Mouse (Mus musculus) liver, embryonic 14.5 days (tissue): ENCODE data around the gene Klra2. TPM values are rescaled to one million over a fixed set of nuclear protein-coding genes. Genes with fewer than 3 reads are reported as not detected.

ENCODE experiments used
- ATAC-seq: fragments of 200-750 bp; cut with Nextera tagmentation; 2 replicates; pipeline ENCODE4 v1.8.0; 2017; ENCODE audit warnings: moderate number of reproducible peaks, mild to moderate bottlenecking, moderate library complexity; ENCODE audit not compliant: insufficient read depth
- DNase-seq, 3 experiments: peaks; one replicate each; pipeline ENCODE4 v3.0.0-alpha.2; 2012 to 2013; ENCODE audit warnings: low read depth in 3 of 3, low spot score in 3 of 3
- H3K27ac ChIP-seq: fragments of 300-500 bp; sonication (generic); 2 replicates; pipeline ENCODE4 v1.5.1; 2014; ENCODE audit warnings: moderate library complexity, mild to moderate bottlenecking, control low read depth, inconsistent platforms
- H3K27me3 ChIP-seq: fragments of 300-500 bp; sonication (generic); 2 replicates; pipeline ENCODE4 v1.6.1; 2014; ENCODE audit warnings: mild to moderate bottlenecking, low read length, moderate library complexity; ENCODE audit not compliant: control insufficient read depth, insufficient read depth
- H3K36me3 ChIP-seq: fragments of 300-500 bp; sonication (generic); replicated peaks from 2 replicates; pipeline ENCODE4 v1.6.1; 2014; ENCODE audit warnings: low read depth; ENCODE audit not compliant: control insufficient read depth, insufficient read depth
- H3K4me1 ChIP-seq, 2 experiments: fragments of 200-500 bp in 1 of 2; fragments of 300-500 bp in 1 of 2; sonication (generic) in 1 of 2; replicated peaks; 2 replicates each; pipeline ENCODE4 v1.6.1; 2012 to 2014; ENCODE audit warnings: antibody characterized with exemption in 1 of 2, inconsistent platforms in 1 of 2, low read length in 1 of 2; ENCODE audit not compliant: control insufficient read depth in 2 of 2, insufficient read depth in 2 of 2
- H3K4me2 ChIP-seq: fragments of 300-500 bp; sonication (generic); 2 replicates; pipeline ENCODE4 v1.6.1; 2014; ENCODE audit warnings: low read depth, mild to moderate bottlenecking, control low read depth, moderate library complexity
- H3K4me3 ChIP-seq, 2 experiments: fragments of 200-500 bp in 1 of 2; fragments of 300-500 bp in 1 of 2; sonication (generic) in 1 of 2; 2 replicates each; pipeline ENCODE4 v1.5.1; 2012 to 2014; ENCODE audit warnings: low read depth in 2 of 2, low read length in 2 of 2, mild to moderate bottlenecking in 2 of 2, control low read depth in 1 of 2, inconsistent platforms in 1 of 2, moderate library complexity in 1 of 2; ENCODE audit not compliant: insufficient read depth in 1 of 2
- H3K9ac ChIP-seq: fragments of 300-500 bp; sonication (generic); replicated peaks from 2 replicates; pipeline ENCODE4 v1.6.1; 2014; ENCODE audit warnings: mild to moderate bottlenecking, control low read depth, moderate library complexity
- H3K9me3 ChIP-seq: fragments of 300-500 bp; sonication (generic); 2 replicates; pipeline ENCODE4 v1.6.1; 2016; ENCODE audit warnings: low read length, mixed read lengths; ENCODE audit not compliant: control insufficient read depth
- CTCF ChIP-seq: IDR thresholded peaks from 2 replicates; pipeline ENCODE4 v1.5.1; 2016; ENCODE audit warnings: antibody characterized with exemption, low read depth, control low read depth
- EP300 ChIP-seq: IDR thresholded peaks from 2 replicates; pipeline ENCODE4 v1.6.1; 2016; ENCODE audit warnings: antibody characterized with exemption, low read depth
- WGBS: fragments of 180-500 bp; shearing (Covaris S2); extraction: QIAGEN DNeasy Blood & Tissue Kit; methylation state at CpG from one replicate; pipeline ENCODE4 v1.1.7; 2014; ENCODE audit not compliant: insufficient replicate concordance; 5-methylcytosine and 5-hydroxymethylcytosine counted together
- polyA plus RNA-seq, 2 experiments: library from polyadenylated mRNA; depleted of rRNA in 1 of 2; stranded (reverse) in 1 of 2; unstranded in 1 of 2; fragments of >200 nt; fragmentation: Nextera tagmentation in 1 of 2; extraction: Ambion mirVana in 1 of 2; gene quantifications; 2 replicates each; pipeline versions ENCODE4 v1.2.1 to v1.2.3; 2012 to 2014

Klra2 gene
- 0.14 and 0.35 TPM in 2 replicates for polyA plus RNA-seq (2012; rRNA removed)
- polyA plus RNA-seq (2014; fragmentation: Nextera tagmentation; extraction: Ambion mirVana) = 0.16 and 0.52 TPM in 2 replicates

DNA sequence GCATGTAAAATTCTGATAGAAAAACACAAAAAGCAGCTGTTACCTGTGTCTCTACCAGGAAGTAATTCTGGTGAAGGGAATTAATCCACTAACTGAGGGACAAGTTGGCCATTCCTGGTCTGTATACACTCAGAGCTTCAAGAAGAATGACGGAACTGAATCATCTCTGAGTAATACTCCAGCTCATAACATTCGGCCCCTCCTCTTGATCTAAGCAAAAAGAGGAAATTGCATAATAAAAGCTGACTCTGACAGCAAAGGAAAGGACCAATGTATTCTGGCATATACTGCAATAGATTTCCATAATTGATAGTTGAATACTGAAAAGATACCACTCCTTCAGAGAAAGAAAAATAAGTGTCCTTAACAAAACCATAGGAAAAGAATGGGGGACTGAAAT, at the start of gene Klra2:
Klra2 (minus strand) TSS at position 157 of the 400 bp plus-strand sequence.
- no peaks in the 10 kb centered on the region for H3K36me3 ChIP-seq
- 42% methylated on average over 2 of the region's 2 CpGs for WGBS
- no peaks in the 10 kb centered on the region for H3K4me1 ChIP-seq
- H3K4me2 ChIP-seq = no peak within 1 kb of the TSS
- no peaks in the 10 kb centered on the region for H3K27me3 ChIP-seq
- TF ChIP-seq EP300 (no peak), CTCF (no peak)
- H3K27ac ChIP-seq = no peak within 1 kb of the TSS
- H3K4me3 ChIP-seq = no peak within 1 kb of the TSS
- ATAC-seq (no peak), DNase-seq (peak in 1 of 3 experiments; percentile 13)
- H3K9me3 ChIP-seq = no peaks in the 10 kb centered on the region
- H3K9ac ChIP-seq = no peak within 1 kb of the TSS

DNA sequence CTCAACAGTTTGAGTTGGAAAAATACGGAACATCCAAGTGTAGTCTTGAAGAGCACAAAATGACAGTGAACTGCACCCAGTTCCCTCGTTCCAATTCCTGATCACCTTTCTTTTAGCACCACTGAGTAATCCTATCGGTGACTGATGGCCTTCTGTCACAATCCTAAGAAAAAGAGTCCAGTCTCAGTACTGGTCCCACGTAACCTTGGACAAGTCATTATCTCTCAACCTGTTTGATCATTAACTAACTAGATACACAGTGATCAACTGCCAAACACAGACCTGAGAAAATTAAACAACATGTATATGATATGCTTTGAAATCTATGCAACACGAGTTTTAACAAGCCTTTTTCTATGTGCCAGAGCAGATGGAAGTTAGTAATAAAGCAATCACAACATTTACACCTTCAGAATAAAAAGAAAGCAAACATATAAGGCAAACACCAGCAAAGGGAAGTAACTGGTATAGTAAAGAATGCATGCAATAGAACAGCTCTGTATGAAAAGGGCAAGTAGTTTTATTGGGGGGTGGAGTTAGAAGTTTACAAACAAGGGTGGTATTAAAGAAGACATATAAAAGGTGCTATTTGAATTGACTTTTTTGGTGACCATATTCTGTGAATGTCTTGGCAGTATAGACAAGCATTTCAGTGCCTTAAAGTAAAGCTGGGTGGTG, 47.4 kb upstream of the Klra2 start:
- TF ChIP-seq CTCF (no peak), EP300 (no peak)
- no peak overlapping the region for H3K4me3 ChIP-seq
- H3K27ac ChIP-seq = no peak overlapping the region
- H3K9ac ChIP-seq = no peak overlapping the region
- H3K9me3 ChIP-seq = no peaks in the 10 kb centered on the region
- H3K36me3 ChIP-seq = no peaks in the 10 kb centered on the region
- no peaks in the 10 kb centered on the region for H3K27me3 ChIP-seq
- H3K4me1 ChIP-seq = peaks cover 5 to 10% of the 10 kb centered on the region in 2 experiments; a peak in 3 of 4 replicates
- DNase-seq (no peak), ATAC-seq (no peak)
- H3K4me2 ChIP-seq = no peak overlapping the region
- WGBS = 67% methylated on average over 5 of the region's 5 CpGs

DNA sequence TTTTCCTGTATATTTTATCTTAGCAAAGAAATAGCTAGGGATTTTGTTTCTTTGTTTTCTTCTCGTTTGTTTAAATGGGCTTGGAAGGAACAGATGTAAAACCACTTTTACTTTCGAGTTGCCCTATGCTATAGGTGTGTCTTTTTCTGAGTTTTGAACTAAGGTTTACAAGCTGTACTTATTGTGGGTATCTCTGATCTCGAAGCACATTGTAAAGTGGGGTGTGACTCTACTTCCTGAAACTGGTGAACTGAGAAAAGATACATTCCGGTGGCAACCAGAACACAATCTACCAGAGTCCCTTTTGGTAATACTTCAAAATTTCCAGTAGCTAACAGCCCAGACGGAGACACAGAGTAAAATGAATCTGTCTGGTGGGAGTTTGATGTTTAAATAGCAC, 46.8 kb upstream of the Klra2 start:
- no peak overlapping the region for H3K9ac ChIP-seq
- TF ChIP-seq CTCF (no peak), EP300 (no peak)
- ATAC-seq (no peak), DNase-seq (no peak)
- peak overlapping the region; percentile 85; the same call in 1 of the 2 replicates for H3K4me2 ChIP-seq
- H3K4me3 ChIP-seq = no peak overlapping the region
- 64% methylated on average over 5 of the region's 5 CpGs for WGBS
- H3K27ac ChIP-seq = no peak overlapping the region
- H3K36me3 ChIP-seq = no peaks in the 10 kb centered on the region
- H3K27me3 ChIP-seq = no peaks in the 10 kb centered on the region
- no peaks in the 10 kb centered on the region for H3K9me3 ChIP-seq
- H3K4me1 ChIP-seq = peaks cover 5 to 12% of the 10 kb centered on the region in 2 experiments; a peak in 3 of 4 replicates

DNA sequence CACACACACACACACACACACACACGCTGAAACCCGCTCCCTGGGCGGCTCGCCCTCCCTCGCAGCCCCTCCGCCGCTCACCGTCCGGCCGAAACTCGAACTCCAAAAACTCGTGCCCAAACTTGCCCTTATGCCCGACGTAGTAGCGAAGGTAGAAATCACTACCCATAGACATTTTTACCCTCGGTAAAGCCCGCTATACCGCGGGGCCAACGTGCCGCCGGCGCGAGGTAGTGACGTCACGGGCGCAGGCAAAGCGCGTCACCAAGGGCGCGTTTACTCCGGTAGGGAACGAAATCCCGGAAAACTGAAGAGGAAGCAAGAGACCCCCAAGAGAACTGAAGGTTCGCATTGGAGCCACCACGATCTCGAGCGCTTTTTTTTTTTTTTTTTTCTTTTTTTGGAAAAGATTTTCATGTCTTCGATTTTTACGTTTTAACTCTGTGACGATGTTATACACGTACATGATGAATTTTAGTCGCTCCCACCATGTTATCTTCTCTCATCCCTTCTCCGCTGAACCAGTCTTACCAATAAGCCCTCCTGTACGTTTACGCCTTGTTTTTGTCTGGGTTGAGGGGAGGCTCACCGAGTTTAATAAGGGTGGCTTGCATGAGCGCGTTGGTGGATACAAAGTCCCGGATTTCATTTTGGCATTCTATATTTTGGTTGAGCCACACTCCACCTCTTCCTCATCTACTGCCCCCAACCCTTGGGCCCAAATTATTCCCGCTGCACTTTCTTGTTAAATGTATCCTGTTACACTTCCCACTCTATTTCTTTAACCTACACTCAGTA, 46.0 kb upstream of the Klra2 start, which contains the start of gene Magohb:
Magohb (minus strand) TSS at position 254 of the 798 bp plus-strand sequence.
- Histone ChIP-seq H3K36me3 (no peaks in the 10 kb centered on the region; the same call in 1 of the 2 replicates), H3K27ac (0 out of 2 replicates have a peak within 1 kb of the TSS, but pooled peaks have one; percentile 33), H3K27me3 (no peaks in the 10 kb centered on the region), H3K4me3 (peak within 1 kb of the TSS; percentile 83 to 86), H3K4me1 (peaks cover 5 to 12% of the 10 kb centered on the region in 2 experiments; a peak in 3 of 4 replicates), H3K9me3 (no peaks in the 10 kb centered on the region), H3K9ac (peak within 1 kb of the TSS; percentile 82), H3K4me2 (peak within 1 kb of the TSS; percentile 85)
- DNase-seq (peak; percentile 59 to 64 (median 63)), ATAC-seq (peak; percentile 85)
- TF ChIP-seq CTCF (no peak), EP300 (no peak)
- 4% methylated on average over 51 of the region's 51 CpGs for WGBS
